Mouse (Mus musculus) spleen, postnatal 0 days (tissue): Measurements from ENCODE around the gene Asic2. TPM values are rescaled to one million over a fixed set of nuclear protein-coding genes. Genes with fewer than 3 reads are reported as not detected.

Source experiments
- polyA plus RNA-seq: library from polyadenylated mRNA; unstranded; fragments of >200 nt; fragmentation: Nextera tagmentation; extraction: Ambion mirVana; gene quantifications from 2 replicates; pipeline ENCODE4 v1.2.1, GENCODE M21; 2015

Gene Asic2
- polyA plus RNA-seq = 1.2 and 1.5 TPM in 2 replicates

GRCm38 (mm10) chr11:81968401-81968881, at the start of gene Asic2:
Gene Asic2, minus strand, starts transcription at chr11:81968457.

GRCm38 (mm10) chr11:81860250-81860972, 107.8 kb downstream of the Asic2 start, which contains the start of gene 5530401A14Rik:
Gene 5530401A14Rik, plus strand, starts transcription at chr11:81860673.

GRCm38 (mm10) chr11:80858065-80858464, 1110.2 kb downstream of the Asic2 start, which contains the start of gene Spaca3:
Gene Spaca3, plus strand, starts transcription at chr11:80858365.

Other genes starting within 250 kb of the Asic2 start
- gene 5530401A14Rik, start 107.8 kb downstream of the Asic2 start, polyA plus RNA-seq = not detected in 2 replicates
- 1.3 and 2.0 TPM in 2 replicates for gene Ccl2, start 67.1 kb upstream of the Asic2 start, polyA plus RNA-seq
- not detected in 2 replicates for gene Gm17268, start 70.1 kb upstream of the Asic2 start, polyA plus RNA-seq
- 0.72 and 1.6 TPM in 2 replicates for gene Ccl7, start 77.3 kb upstream of the Asic2 start, polyA plus RNA-seq
- 1.6 and 2.2 TPM in 2 replicates for gene Ccl11, start 89.4 kb upstream of the Asic2 start, polyA plus RNA-seq
- gene Ccl12, start 133.4 kb upstream of the Asic2 start, polyA plus RNA-seq = 0.29 and 1.6 TPM in 2 replicates
- gene Ccl8, start 146.7 kb upstream of the Asic2 start, polyA plus RNA-seq = 0.65 TPM in 1 of 2 replicates, not detected in the other